Mouse (Mus musculus): ENCODE measurements at regions not wholly inside any gene's neighbourhood (a gene's known extent, or its start where the extent isn't known, plus 50 kb on each side); places are given as distances from the start of the nearest gene placed in this dataset.

GRCm38 (mm10) chr2:106256012-106256411 lies 252.7 kb upstream of the Dnajc24 start:
- no peak for DNase-seq (ENCODE audit: low spot score in 2 of 2)

GRCm38 (mm10) chr2:106234358-106234757 lies 231.0 kb upstream of the Dnajc24 start:
- no peak for DNase-seq (ENCODE audit: low spot score in 2 of 2)

DNA sequence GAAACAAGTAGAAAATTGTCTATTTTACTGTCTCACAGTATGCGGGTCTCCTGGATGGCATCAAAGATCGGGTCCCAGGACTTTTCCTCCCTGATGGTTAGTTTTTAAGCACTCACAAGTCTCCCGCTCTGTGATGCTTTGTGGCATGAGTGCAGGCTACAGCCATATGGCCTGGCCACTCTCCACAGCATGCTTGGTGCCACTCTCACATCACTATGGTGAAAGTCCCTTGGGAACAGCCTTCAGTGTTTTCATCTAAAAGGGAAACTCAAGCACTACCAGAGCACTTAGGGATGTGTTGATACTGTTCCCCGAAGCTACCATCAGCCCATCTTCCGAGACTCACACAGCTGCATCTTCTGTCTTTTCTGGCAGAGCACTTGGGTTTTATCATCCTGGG lies 227.8 kb upstream of the Dnajc24 start:
- no peak for DNase-seq (ENCODE audit: low spot score in 2 of 2)

DNA sequence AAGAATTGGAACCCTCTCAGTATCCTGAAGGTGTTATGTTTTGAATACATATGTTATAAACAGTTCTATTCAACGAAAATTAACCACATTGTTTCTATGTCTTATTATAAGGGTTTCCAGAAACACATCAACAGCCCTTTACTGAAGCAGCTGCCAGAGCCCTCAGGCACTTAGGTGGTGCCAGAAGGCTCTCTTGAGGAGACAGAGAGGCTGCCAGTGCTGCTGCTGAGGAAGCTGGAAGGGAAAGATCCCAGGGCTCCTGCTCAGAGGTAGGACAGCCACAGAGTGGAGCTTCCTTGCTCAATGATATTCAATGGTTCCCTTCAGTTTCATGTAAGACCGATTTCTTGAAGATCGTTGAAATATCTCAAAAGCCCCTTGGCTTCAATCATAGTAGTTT lies 226.7 kb upstream of the Dnajc24 start:
- no peak for DNase-seq (ENCODE audit: low spot score in 2 of 2)

DNA sequence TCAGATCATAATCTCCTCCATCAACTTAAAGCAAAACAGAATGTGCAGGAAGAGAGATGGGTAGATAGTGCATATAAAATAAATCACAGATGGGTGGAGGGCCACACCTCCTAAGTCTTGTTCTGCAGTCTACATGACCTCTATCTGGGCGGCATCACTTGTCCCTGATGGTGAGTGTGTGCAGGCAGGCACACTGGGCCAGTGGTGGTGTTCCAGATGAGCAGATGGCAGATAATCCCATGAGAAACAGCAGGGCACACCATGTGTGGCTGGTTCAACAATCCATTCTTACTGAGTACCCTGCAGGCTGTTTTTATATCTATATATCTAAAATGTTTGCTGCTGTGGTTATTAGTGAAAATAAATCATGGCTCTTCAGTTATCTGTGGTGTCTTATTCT lies 224.9 kb upstream of the Dnajc24 start:
- DNase-seq (ENCODE audit: low spot score in 2 of 2) = no peak

GRCm38 (mm10) chr2:106216169-106216568 lies 212.8 kb upstream of the Dnajc24 start:
- DNase-seq (ENCODE audit: low spot score in 2 of 2) = no peak

GRCm38 (mm10) chr2:106213740-106214139 lies 210.4 kb upstream of the Dnajc24 start:
- DNase-seq (ENCODE audit: low spot score in 2 of 2) = no peak

DNA sequence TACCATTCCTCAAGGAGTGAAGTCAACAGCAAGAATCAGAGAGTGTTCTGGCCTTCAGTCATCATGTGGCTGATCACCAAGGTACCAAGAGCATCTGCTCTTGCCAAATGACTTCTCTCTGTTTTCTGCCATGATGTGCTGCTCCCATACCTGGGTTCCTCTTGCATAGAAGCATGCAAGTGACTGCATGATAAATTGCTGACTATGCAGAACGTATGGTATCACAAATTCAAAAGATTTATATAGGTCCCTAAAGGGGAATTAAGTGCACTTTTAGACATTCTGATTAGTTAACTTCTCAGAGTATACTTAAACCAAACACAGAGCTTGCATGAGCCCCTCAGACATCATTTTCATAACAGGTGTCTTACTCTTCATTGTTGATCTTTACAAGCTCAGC lies 207.4 kb upstream of the Dnajc24 start:
- no peak for DNase-seq (ENCODE audit: low spot score in 2 of 2)

- DNase-seq (ENCODE audit: low spot score in 2 of 2) = no peak
Measured at GRCm38 (mm10) chr2:106208767-106209250, 205.5 kb upstream of the Dnajc24 start.

- no peak for DNase-seq (ENCODE audit: low spot score in 2 of 2)
Measured at GRCm38 (mm10) chr2:106200130-106200529, 196.8 kb upstream of the Dnajc24 start.

- no peak for DNase-seq (ENCODE audit: low spot score in 2 of 2)
Measured at GRCm38 (mm10) chr2:106195170-106195569, 191.8 kb upstream of the Dnajc24 start.

DNA sequence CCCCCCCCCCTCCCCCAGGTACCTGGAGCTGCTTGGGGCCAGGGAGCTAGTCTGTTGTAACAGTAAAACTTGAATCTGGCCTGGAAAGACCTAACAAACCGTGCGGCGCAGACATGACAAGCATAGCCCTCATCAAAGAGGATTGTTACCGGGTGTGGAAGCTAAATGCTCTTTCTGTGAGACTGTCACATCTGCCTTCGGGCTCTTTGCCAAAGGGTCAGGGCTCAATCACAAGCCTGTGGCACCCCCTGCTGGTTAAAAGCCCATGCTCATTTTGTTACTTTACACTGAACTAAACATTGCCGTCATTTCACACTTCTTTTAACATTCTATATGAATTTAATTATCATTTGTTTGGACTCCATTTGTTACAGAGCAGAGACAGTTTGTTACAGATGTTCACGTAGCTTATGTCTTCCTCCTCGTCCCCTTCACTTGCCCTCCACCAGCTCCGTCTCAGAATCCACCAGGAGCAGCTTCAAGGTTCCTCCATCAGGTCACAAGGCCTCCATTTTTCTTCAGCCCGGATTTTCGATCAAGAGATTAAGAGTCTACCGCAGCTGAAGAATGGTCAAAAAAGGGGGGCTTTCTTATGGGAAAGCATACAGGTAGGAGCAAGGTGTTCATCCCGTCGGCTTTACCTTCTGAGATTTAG lies 191.1 kb upstream of the Dnajc24 start:
- DNase-seq (ENCODE audit: low spot score in 2 of 2) = peak; percentile 87

GRCm38 (mm10) chr2:106193889-106194347 lies 190.6 kb upstream of the Dnajc24 start:
- no peak for DNase-seq (ENCODE audit: low spot score in 2 of 2)

- DNase-seq (ENCODE audit: low spot score in 2 of 2) = no peak
Measured at GRCm38 (mm10) chr2:106190579-106191322, 187.4 kb upstream of the Dnajc24 start.

DNA sequence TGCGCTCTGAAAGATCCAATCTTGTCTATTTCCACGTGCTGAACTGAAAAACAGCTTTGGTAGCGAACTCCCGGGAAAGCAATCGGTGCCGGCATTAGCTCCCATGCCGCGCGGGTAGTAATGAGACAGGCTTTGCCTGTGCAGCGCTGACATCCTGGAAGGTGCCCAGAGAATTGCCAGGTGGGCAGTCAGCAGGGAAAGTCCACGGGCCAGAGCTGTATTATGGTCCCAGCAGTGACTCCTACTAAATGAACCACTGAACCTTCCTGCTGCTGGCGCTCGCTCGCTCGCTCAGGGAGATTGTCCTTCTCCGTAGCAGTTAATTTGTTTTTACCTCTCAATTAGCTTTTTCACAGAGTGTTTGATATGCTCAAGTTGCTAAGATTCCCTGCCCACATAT lies 180.3 kb upstream of the Dnajc24 start:
- no peak for DNase-seq (ENCODE audit: low spot score in 2 of 2)

GRCm38 (mm10) chr2:106182051-106182450 lies 178.7 kb upstream of the Dnajc24 start:
- no peak for DNase-seq (ENCODE audit: low spot score in 2 of 2)

DNA sequence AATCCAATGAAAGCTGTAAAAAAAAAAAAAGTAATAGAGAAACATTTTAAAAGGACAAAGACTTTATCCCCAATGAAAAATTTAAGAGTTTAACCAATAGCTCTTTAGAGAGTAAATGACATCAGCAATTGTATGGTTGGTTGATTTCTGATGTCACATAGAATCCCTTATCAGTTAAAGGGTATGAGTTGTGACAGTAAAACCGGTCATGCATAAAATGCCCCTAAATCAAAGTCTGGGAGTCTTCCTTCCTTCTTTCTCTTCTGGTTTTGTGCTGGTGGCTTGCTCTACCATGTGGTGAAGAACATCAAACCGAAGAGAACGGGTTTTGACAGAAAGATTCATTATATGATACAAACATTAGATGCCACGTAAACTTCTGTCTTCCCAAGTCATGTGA lies 159.3 kb upstream of the Dnajc24 start:
- no peak for DNase-seq (ENCODE audit: low spot score in 2 of 2)

DNA sequence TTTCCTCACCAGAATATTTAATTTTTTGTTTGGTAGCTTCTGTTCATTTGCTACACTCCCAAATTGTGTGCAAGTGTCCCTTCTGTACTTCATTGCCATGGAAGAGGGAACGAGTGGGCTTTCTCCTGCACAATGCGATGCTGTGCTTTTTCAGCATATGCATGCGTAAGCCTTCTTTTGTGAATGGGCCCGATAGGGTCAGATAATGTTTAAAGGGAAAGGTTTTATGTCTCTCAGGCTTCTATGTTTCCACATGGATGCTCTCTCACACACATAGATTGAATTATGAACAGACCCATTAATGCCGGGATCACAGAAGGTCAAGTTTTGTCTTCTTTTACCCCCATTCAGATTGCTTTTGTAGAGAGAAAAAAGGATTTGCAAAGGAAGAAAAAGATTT lies 158.5 kb upstream of the Dnajc24 start:
- no peak for DNase-seq (ENCODE audit: low spot score in 2 of 2)

DNA sequence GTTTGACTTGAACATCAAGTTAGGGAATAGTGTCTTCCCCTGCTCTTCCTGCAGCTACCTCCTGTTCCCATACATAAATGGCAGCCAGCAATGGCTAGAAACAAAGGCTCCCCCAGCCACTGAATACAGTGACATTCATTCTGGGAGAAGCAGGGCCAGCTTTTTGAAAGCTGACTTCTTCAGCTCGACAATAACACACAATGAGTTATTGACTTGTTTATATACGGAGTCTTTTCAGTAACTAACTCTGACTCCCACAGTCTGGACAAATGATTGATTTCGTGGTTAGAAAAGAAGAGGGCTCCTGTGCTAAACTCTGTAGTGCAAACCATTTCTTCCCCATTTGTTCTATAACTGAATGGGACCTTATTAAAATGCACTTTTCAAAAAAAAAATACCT lies 146.4 kb upstream of the Dnajc24 start:
- no peak for DNase-seq (ENCODE audit: low spot score in 2 of 2)

- no peak for DNase-seq (ENCODE audit: low spot score in 2 of 2)
Measured at GRCm38 (mm10) chr2:106140931-106141330, 137.6 kb upstream of the Dnajc24 start.

DNA sequence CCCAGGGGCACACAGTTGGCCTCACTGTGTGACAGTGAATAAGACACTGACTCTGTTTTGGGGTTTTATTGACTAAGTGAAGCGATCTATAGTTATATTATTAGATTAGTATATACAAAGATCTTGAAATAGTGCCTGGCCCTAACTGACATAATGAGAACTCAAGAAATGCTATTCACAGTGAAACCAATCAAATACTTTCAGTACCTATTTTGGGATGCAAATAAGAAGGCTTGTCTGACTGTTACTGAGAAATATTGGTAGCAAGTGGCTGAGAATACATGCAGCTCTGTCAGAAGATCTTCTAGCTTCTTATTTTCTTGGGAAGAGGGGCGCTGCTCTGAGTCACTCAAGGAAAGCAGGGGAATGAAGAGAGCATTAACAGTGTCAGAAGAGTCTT lies 97.7 kb upstream of the Dnajc24 start:
- DNase-seq (ENCODE audit: low spot score in 2 of 2) = no peak

DNA sequence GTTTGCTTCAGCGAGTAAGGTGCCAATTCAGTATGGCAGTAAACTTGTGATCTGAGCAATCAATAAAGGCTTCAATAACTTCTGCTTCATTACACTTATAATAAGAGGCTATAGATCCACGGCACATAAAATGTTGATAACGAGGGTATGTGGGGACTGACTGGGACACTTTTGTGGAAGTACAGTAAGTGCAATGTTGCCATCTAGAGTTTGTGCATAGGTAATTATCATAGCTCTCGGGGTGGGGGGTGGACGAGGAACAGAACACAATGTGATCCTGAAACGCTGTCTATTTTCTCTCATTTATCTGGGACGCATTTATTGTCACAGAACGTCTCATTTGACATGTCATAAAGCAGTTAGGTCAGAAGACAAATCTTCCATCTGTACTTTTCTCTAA lies 82.8 kb upstream of the Dnajc24 start:
- no peak for DNase-seq (ENCODE audit: low spot score in 2 of 2)

All from layer of hippocampus, postnatal 10 days (tissue).